Mouse (Mus musculus) midbrain, embryonic 12.5 days (tissue): ENCODE data around the gene Mitf. TPM values are rescaled to one million over a fixed set of nuclear protein-coding genes. Genes with fewer than 3 reads are reported as not detected.

Experiments used
- ATAC-seq: fragments of 200-750 bp; cut with Nextera tagmentation; 2 replicates; pipeline ENCODE4 v1.8.0; 2017; ENCODE audit warnings: low read depth, moderate TSS enrichment, moderate library complexity; ENCODE audit not compliant: low FRiP score
- H3K27ac ChIP-seq: fragments of 300-500 bp; sonication (generic); replicated peaks from 2 replicates; pipeline ENCODE4 v1.5.1; 2016; ENCODE audit warnings: mild to moderate bottlenecking
- H3K27me3 ChIP-seq: fragments of 300-500 bp; sonication (generic); 2 replicates; pipeline ENCODE4 v1.6.1; 2016; ENCODE audit warnings: mild to moderate bottlenecking
- H3K36me3 ChIP-seq: fragments of 300-500 bp; sonication (generic); 2 replicates; pipeline ENCODE4 v1.6.1; 2016
- H3K4me1 ChIP-seq: fragments of 300-500 bp; sonication (generic); 2 replicates; pipeline ENCODE4 v1.6.1; 2016
- H3K4me2 ChIP-seq: fragments of 300-500 bp; sonication (generic); replicated peaks from 2 replicates; pipeline ENCODE4 v1.6.1; 2016; ENCODE audit warnings: mild to moderate bottlenecking, moderate library complexity
- H3K4me3 ChIP-seq: fragments of 300-500 bp; sonication (generic); 2 replicates; pipeline ENCODE4 v1.5.1; 2016; ENCODE audit warnings: mild to moderate bottlenecking
- H3K9ac ChIP-seq: fragments of 300-500 bp; sonication (generic); replicated peaks from 2 replicates; pipeline ENCODE4 v1.6.1; 2016; ENCODE audit warnings: mild to moderate bottlenecking, moderate library complexity
- H3K9me3 ChIP-seq: fragments of 300-500 bp; sonication (generic); 2 replicates; pipeline ENCODE4 v1.6.1; 2016; ENCODE audit warnings: mild to moderate bottlenecking
- WGBS: fragments of 180-500 bp; shearing (Covaris S2); methylation state at CpG from one replicate; pipeline ENCODE4 v1.1.7; 2016; 5-methylcytosine and 5-hydroxymethylcytosine counted together
- polyA plus RNA-seq: library from polyadenylated mRNA; unstranded; fragments of >200 nt; fragmentation: Nextera tagmentation; extraction: Ambion mirVana; gene quantifications from 2 replicates; pipeline ENCODE4 v1.2.1, GENCODE M21; 2016

The Mitf gene
- polyA plus RNA-seq, 1 experiment from 2014 or later, result 0.88 TPM

DNA sequence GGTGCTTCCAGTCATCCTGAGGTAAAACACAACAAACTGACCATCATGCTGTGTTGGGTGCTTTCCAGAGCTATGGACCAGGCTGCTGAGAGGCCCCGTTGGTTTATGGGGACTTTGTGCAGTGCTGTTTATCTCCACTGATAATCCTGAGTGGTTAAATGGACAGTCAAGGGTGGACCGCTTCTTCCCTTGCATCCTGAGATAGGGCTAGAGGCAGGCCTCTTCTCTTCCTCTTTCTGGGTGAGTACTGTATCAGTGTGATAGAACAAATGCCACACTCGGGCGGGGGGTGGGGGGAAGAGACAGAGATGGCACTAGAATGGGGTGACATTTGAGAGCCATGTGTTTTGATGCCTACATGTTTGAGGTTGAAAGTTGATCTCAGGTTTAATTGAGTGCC is 81.0 kb downstream of the Mitf start:
- Histone ChIP-seq H3K27ac (no peak overlapping the region), H3K36me3 (no peaks in the 10 kb centered on the region), H3K9me3 (no peaks in the 10 kb centered on the region), H3K4me1 (peaks cover 6% of the 10 kb centered on the region), H3K4me3 (no peak overlapping the region), H3K9ac (no peak overlapping the region), H3K27me3 (no peaks in the 10 kb centered on the region), H3K4me2 (no peak overlapping the region)
- no peak for ATAC-seq
- 88% methylated on average over 4 of the region's 4 CpGs for WGBS

DNA sequence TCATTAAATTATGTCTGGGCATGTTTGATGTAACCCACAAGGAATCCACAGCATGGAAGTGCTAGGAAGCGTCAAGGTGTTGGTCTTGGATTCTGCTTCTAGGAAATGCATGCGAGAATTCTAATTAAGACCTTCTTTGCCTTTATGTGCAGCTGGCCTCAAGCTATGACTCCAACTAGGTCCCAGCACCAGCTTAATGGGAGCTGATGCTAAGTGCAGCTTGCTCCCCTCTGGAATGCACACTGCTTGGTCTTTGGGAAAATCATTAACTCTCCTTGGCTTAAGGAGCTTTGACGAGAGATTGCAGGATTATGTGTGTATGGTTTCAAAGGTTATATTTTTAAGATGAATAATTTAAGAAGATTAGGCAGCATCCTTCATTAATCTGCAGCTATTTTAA is 81.7 kb downstream of the Mitf start:
- no peak overlapping the region for H3K4me3 ChIP-seq
- WGBS, result 67% methylated on average over 3 of the region's 3 CpGs
- ATAC-seq, result no peak
- no peaks in the 10 kb centered on the region for H3K9me3 ChIP-seq
- no peak overlapping the region for H3K4me2 ChIP-seq
- no peaks in the 10 kb centered on the region for H3K36me3 ChIP-seq
- no peaks in the 10 kb centered on the region for H3K27me3 ChIP-seq
- H3K27ac ChIP-seq, result no peak overlapping the region
- H3K9ac ChIP-seq, result no peak overlapping the region
- H3K4me1 ChIP-seq, result peaks cover 2% of the 10 kb centered on the region; the same call in 1 of the 2 replicates

GRCm38 (mm10) chr6:97893546-97893945 is 86.7 kb downstream of the Mitf start:
- Histone ChIP-seq H3K4me3 (no peak overlapping the region), H3K9ac (no peak overlapping the region), H3K27me3 (no peaks in the 10 kb centered on the region), H3K4me2 (no peak overlapping the region), H3K36me3 (no peaks in the 10 kb centered on the region), H3K4me1 (no peaks in the 10 kb centered on the region), H3K27ac (no peak overlapping the region), H3K9me3 (no peaks in the 10 kb centered on the region)
- ATAC-seq, result no peak
- WGBS, result 73% methylated on average over 5 of the region's 5 CpGs

- ATAC-seq, result no peak
- Histone ChIP-seq H3K4me1 (no peaks in the 10 kb centered on the region), H3K9me3 (no peaks in the 10 kb centered on the region), H3K36me3 (no peaks in the 10 kb centered on the region), H3K4me2 (no peak overlapping the region), H3K9ac (no peak overlapping the region), H3K4me3 (no peak overlapping the region), H3K27me3 (no peaks in the 10 kb centered on the region), H3K27ac (no peak overlapping the region)
- WGBS, result 89% methylated on average over 6 of the region's 6 CpGs
These were observed 90.3 kb downstream of the Mitf start for GRCm38 (mm10) chr6:97897191-97897590.

DNA sequence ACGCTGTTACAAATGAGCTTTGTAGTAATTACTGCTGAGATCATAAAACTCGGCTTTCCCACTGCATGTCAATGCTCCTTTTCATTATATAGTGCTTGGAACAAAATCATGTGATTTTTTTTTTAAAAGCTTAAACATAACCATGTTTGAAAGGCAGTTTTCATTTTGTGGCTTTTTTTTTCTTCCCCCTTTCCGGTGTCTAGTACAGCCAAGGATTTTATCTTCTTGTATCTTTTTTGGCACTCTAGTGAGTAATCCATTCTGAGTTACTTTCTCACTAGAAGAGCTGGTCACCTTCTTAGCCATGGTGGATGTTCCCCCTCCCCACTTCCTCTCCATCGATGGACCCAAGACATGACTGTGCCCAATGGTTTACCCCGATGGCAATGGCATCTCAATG is 91.2 kb downstream of the Mitf start:
- H3K4me1 ChIP-seq, result no peaks in the 10 kb centered on the region
- H3K27me3 ChIP-seq, result no peaks in the 10 kb centered on the region
- no peak for ATAC-seq
- H3K27ac ChIP-seq, result no peak overlapping the region
- H3K4me3 ChIP-seq, result no peak overlapping the region
- WGBS, result 87% methylated on average over 5 of the region's 5 CpGs
- H3K9me3 ChIP-seq, result no peaks in the 10 kb centered on the region
- H3K9ac ChIP-seq, result no peak overlapping the region
- H3K4me2 ChIP-seq, result no peak overlapping the region
- no peaks in the 10 kb centered on the region for H3K36me3 ChIP-seq

DNA sequence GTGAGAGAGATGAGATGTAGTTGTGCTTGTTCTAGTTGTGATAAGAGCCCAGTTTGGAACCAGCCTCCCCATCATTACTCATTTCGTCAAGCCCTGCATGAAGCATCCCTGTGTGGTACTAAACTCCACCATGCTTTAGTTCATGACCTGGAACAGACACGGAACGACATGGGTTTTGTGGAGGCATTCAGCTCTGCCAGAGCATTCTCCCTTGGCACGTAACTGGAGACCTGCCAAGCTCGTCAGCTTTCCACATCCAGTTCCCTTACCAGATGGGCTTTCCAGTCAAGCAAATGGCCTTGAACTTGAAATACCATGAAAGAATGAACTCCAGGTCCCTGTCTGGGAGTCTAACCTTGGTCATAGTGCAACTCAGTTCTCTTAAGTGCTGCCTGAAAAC is 94.7 kb downstream of the Mitf start:
- H3K36me3 ChIP-seq, result no peaks in the 10 kb centered on the region
- H3K4me2 ChIP-seq, result no peak overlapping the region
- H3K27me3 ChIP-seq, result no peaks in the 10 kb centered on the region
- H3K27ac ChIP-seq, result no peak overlapping the region
- H3K4me1 ChIP-seq, result no peaks in the 10 kb centered on the region
- ATAC-seq, result no peak
- no peaks in the 10 kb centered on the region for H3K9me3 ChIP-seq
- no peak overlapping the region for H3K9ac ChIP-seq
- H3K4me3 ChIP-seq, result no peak overlapping the region
- 90% methylated on average over 5 of the region's 5 CpGs for WGBS

DNA sequence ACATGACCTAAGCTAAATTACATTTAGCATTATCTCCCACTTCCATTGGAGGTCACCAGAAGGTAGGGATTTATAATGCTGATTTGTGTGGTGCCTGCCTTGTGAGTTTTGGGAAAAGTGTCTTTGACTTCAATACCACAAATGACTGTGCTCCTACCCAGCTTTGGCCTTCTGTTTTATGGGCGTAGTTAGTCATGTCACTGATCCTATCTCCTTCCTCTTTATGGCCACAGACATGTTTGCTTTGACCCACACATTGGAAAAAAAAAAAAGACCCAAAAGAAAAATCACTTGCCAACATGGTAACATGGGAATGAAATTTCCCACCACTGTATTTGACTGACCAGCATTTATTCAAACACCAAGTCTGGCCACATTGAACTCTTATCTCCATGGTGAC is 95.4 kb downstream of the Mitf start:
- Histone ChIP-seq H3K9me3 (no peaks in the 10 kb centered on the region), H3K4me2 (no peak overlapping the region), H3K36me3 (no peaks in the 10 kb centered on the region), H3K4me3 (no peak overlapping the region), H3K9ac (no peak overlapping the region), H3K27ac (no peak overlapping the region), H3K4me1 (no peaks in the 10 kb centered on the region), H3K27me3 (no peaks in the 10 kb centered on the region)
- no peak for ATAC-seq
- WGBS, result 89% methylated on average over 1 of the region's 1 CpGs

DNA sequence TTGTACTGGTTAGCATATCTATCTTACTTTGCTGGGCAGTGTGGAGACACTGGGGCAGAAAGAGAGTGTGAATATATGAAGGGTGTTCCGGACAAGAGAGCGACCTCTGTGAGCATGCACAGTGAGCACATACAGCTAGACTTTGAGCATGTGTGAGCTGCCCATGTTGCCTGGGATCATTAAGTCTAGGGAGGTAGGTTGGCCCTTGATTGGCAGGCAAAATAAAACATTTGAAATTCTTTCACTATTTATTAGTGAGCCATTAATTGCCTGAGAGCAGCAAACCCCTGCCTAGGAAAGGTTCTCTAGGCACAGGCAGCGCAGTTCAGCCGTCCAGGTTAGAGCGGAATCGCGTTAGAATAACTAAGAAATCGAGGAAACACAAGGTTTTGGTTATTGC is 107.9 kb downstream of the Mitf start:
- no peaks in the 10 kb centered on the region for H3K9me3 ChIP-seq
- 94% methylated on average over 8 of the region's 8 CpGs for WGBS
- H3K4me3 ChIP-seq, result no peak overlapping the region
- no peak for ATAC-seq
- H3K36me3 ChIP-seq, result no peaks in the 10 kb centered on the region
- H3K9ac ChIP-seq, result no peak overlapping the region
- peaks cover 11% of the 10 kb centered on the region; the same call in 1 of the 2 replicates for H3K4me1 ChIP-seq
- H3K27me3 ChIP-seq, result no peaks in the 10 kb centered on the region
- no peak overlapping the region for H3K27ac ChIP-seq
- no peak overlapping the region for H3K4me2 ChIP-seq

DNA sequence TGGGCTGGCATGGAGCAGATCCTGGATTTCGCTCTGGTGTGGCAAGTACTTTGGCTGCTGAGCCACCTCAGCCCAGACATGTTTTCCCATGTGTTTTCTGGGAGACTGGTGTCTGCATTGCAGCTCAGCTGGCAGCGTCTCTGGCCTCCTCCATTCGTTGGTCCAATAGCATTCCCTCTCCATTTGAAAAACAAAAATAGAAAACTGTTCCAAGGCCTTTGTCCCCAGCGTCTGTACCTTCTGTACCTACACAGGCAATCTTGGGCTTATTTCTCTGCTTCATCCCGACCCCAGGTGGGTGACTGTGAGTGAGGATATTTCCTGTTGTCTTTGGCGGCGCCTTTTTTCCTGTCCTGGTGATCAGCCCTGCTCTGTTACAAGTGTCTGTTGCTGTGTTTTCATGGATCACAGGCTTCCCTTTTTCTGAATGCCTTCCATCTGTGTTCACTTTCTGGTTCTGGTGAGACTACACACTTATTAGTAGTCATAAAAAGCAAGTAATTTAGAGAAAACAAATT is 109.6 kb downstream of the Mitf start:
- Histone ChIP-seq H3K27ac (no peak overlapping the region), H3K9me3 (no peaks in the 10 kb centered on the region), H3K4me2 (no peak overlapping the region), H3K27me3 (no peaks in the 10 kb centered on the region), H3K4me3 (no peak overlapping the region), H3K4me1 (peaks cover 11% of the 10 kb centered on the region; the same call in 1 of the 2 replicates), H3K9ac (no peak overlapping the region), H3K36me3 (no peaks in the 10 kb centered on the region)
- ATAC-seq, result no peak
- WGBS, result 86% methylated on average over 7 of the region's 7 CpGs

GRCm38 (mm10) chr6:97918051-97918450 is 111.2 kb downstream of the Mitf start:
- ATAC-seq, result no peak
- no peak overlapping the region for H3K4me3 ChIP-seq
- H3K4me1 ChIP-seq, result peaks cover 11% of the 10 kb centered on the region; the same call in 1 of the 2 replicates
- H3K9ac ChIP-seq, result no peak overlapping the region
- H3K36me3 ChIP-seq, result no peaks in the 10 kb centered on the region
- H3K4me2 ChIP-seq, result no peak overlapping the region
- H3K9me3 ChIP-seq, result no peaks in the 10 kb centered on the region
- 51% methylated on average over 4 of the region's 4 CpGs for WGBS
- H3K27ac ChIP-seq, result no peak overlapping the region
- H3K27me3 ChIP-seq, result no peaks in the 10 kb centered on the region

- no peak for ATAC-seq
- WGBS, result 63% methylated on average over 7 of the region's 7 CpGs
- Histone ChIP-seq H3K9me3 (no peaks in the 10 kb centered on the region), H3K9ac (no peak overlapping the region), H3K4me1 (peaks cover 11% of the 10 kb centered on the region; the same call in 1 of the 2 replicates), H3K27me3 (no peaks in the 10 kb centered on the region), H3K27ac (no peak overlapping the region), H3K4me3 (no peak overlapping the region), H3K36me3 (no peaks in the 10 kb centered on the region), H3K4me2 (no peak overlapping the region)
These were observed 111.6 kb downstream of the Mitf start for GRCm38 (mm10) chr6:97918481-97918880.

DNA sequence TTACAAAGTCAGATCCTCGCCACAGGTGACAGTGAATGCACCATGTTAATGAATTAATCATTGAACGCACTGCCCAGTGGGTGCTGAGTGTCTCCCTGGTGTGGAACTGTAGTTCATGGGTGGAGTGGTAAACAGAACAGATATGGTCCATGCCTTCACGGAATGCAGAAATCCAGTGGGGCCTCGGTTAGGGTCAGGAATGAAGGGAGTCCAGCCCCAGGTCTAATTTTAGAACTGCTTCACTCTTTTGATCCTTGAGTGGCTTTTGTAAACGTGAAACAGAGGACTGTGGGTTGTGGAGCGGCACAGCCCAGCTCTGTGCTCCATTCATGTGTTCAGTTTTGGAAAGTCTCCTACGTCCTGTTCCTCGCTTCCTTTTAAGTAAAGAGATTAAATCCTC is 112.4 kb downstream of the Mitf start:
- H3K4me1 ChIP-seq, result peaks cover 11% of the 10 kb centered on the region; the same call in 1 of the 2 replicates
- no peaks in the 10 kb centered on the region for H3K9me3 ChIP-seq
- WGBS, result 52% methylated on average over 8 of the region's 8 CpGs
- no peak overlapping the region for H3K4me2 ChIP-seq
- H3K36me3 ChIP-seq, result no peaks in the 10 kb centered on the region
- H3K9ac ChIP-seq, result no peak overlapping the region
- no peak for ATAC-seq
- H3K27ac ChIP-seq, result no peak overlapping the region
- no peaks in the 10 kb centered on the region for H3K27me3 ChIP-seq
- no peak overlapping the region for H3K4me3 ChIP-seq

DNA sequence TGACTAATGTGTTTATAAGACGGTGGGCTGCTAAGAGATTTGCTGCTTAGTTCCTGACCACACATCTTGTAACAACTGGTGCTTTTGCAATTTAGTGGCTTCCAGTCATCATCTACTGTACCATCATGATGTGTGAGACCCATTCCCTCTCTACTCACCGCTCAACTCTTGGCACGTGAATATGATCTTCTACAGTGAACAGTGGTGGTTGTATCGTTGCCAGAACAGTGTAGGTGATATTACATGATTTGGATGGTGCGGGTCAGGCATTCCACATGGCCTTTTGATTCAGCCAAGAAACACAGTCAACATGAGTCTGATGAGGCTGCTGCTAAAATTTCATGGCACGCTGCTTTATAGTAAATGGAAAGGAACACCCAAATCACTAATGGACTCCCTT is 114.7 kb downstream of the Mitf start:
- Histone ChIP-seq H3K36me3 (no peaks in the 10 kb centered on the region), H3K27ac (no peak overlapping the region), H3K9ac (no peak overlapping the region), H3K27me3 (no peaks in the 10 kb centered on the region), H3K4me1 (peaks cover 11% of the 10 kb centered on the region; the same call in 1 of the 2 replicates), H3K4me3 (no peak overlapping the region), H3K4me2 (no peak overlapping the region), H3K9me3 (no peaks in the 10 kb centered on the region)
- no peak for ATAC-seq
- 91% methylated on average over 6 of the region's 6 CpGs for WGBS
